Mouse (Mus musculus) heart, embryonic 15.5 days (tissue): ENCODE results near the gene Ppp1r16b. TPM values are rescaled to one million over a fixed set of nuclear protein-coding genes. Genes with fewer than 3 reads are reported as not detected.
A peak's percentile ranks its signal among the peaks of the same experiment; 100 is the strongest.

Experiments
- ATAC-seq: fragments of 200-750 bp; cut with Nextera tagmentation; replicated peaks from 2 replicates; pipeline ENCODE4 v1.8.0; 2017; ENCODE audit warnings: low read depth, moderate TSS enrichment; ENCODE audit not compliant: insufficient number of reproducible peaks, insufficient read depth, low FRiP score
- H3K27ac ChIP-seq: fragments of 300-500 bp; sonication (generic); 2 replicates; pipeline ENCODE4 v1.5.1; 2015; ENCODE audit warnings: mild to moderate bottlenecking, inconsistent platforms
- H3K27me3 ChIP-seq: fragments of 300-500 bp; sonication (generic); 2 replicates; pipeline ENCODE4 v1.6.1; 2015; ENCODE audit warnings: inconsistent platforms
- H3K36me3 ChIP-seq: fragments of 300-500 bp; sonication (generic); 2 replicates; pipeline ENCODE4 v1.6.1; 2015; ENCODE audit warnings: mild to moderate bottlenecking, inconsistent platforms
- H3K4me1 ChIP-seq: fragments of 300-500 bp; sonication (generic); replicated peaks from 2 replicates; pipeline ENCODE4 v1.6.1; 2015; ENCODE audit warnings: inconsistent platforms
- H3K4me2 ChIP-seq: fragments of 300-500 bp; sonication (generic); 2 replicates; pipeline ENCODE4 v1.6.1; 2015; ENCODE audit warnings: inconsistent platforms, mild to moderate bottlenecking, moderate library complexity
- H3K4me3 ChIP-seq: fragments of 300-500 bp; sonication (generic); 2 replicates; pipeline ENCODE4 v1.5.1; 2015; ENCODE audit warnings: mild to moderate bottlenecking, inconsistent platforms
- H3K9ac ChIP-seq: fragments of 300-500 bp; sonication (generic); 2 replicates; pipeline ENCODE4 v1.6.1; 2015; ENCODE audit warnings: mild to moderate bottlenecking, inconsistent platforms
- H3K9me3 ChIP-seq: fragments of 300-500 bp; sonication (generic); replicated peaks from 2 replicates; pipeline ENCODE4 v1.6.1; 2016; ENCODE audit warnings: inconsistent platforms
- WGBS: fragments of 180-500 bp; shearing (Covaris S2); methylation state at CpG from one replicate; pipeline ENCODE4 v1.1.7; 2015; ENCODE audit warnings: mixed read lengths; 5-methylcytosine and 5-hydroxymethylcytosine counted together
- polyA plus RNA-seq: library from polyadenylated mRNA; unstranded; fragments of >200 nt; fragmentation: Nextera tagmentation; extraction: Ambion mirVana; gene quantifications from 2 replicates; pipeline ENCODE4 v1.2.1, GENCODE M21; 2015

The Ppp1r16b gene
- polyA plus RNA-seq, 1 experiment from 2014 or later = 5.2 TPM

GRCm38 (mm10) chr2:158741011-158741501 is 75.9 kb downstream of the Ppp1r16b start:
- Histone ChIP-seq H3K9ac (no peak overlapping the region), H3K27ac (no peak overlapping the region), H3K4me3 (no peak overlapping the region), H3K36me3 (no peaks in the 10 kb centered on the region), H3K4me1 (peaks cover 4% of the 10 kb centered on the region), H3K4me2 (no peak overlapping the region), H3K9me3 (no peaks in the 10 kb centered on the region), H3K27me3 (no peaks in the 10 kb centered on the region)
- WGBS = 55% methylated on average over 9 of the region's 9 CpGs
- no peak for ATAC-seq

GRCm38 (mm10) chr2:158742431-158742830 is 77.2 kb downstream of the Ppp1r16b start:
- no peak for ATAC-seq
- no peak overlapping the region for H3K27ac ChIP-seq
- 69% methylated on average over 5 of the region's 5 CpGs for WGBS
- no peaks in the 10 kb centered on the region for H3K9me3 ChIP-seq
- no peak overlapping the region for H3K4me3 ChIP-seq
- H3K9ac ChIP-seq = no peak overlapping the region
- H3K36me3 ChIP-seq = no peaks in the 10 kb centered on the region
- H3K4me1 ChIP-seq = peaks cover 8% of the 10 kb centered on the region
- no peak overlapping the region for H3K4me2 ChIP-seq
- no peaks in the 10 kb centered on the region for H3K27me3 ChIP-seq

- Histone ChIP-seq H3K27ac (no peak overlapping the region), H3K27me3 (no peaks in the 10 kb centered on the region), H3K4me3 (no peak overlapping the region), H3K4me2 (no peak overlapping the region), H3K9me3 (no peaks in the 10 kb centered on the region), H3K36me3 (no peaks in the 10 kb centered on the region), H3K9ac (no peak overlapping the region), H3K4me1 (peaks cover 8% of the 10 kb centered on the region)
- 88% methylated on average over 11 of the region's 11 CpGs for WGBS
- ATAC-seq = no peak
Measured at GRCm38 (mm10) chr2:158743518-158744141, 78.4 kb downstream of the Ppp1r16b start.

GRCm38 (mm10) chr2:158745049-158745482 is 79.9 kb downstream of the Ppp1r16b start:
- Histone ChIP-seq H3K4me1 (peaks cover 8% of the 10 kb centered on the region), H3K9me3 (no peaks in the 10 kb centered on the region), H3K4me2 (no peak overlapping the region), H3K36me3 (no peaks in the 10 kb centered on the region), H3K27me3 (no peaks in the 10 kb centered on the region), H3K4me3 (no peak overlapping the region), H3K9ac (no peak overlapping the region), H3K27ac (no peak overlapping the region)
- no peak; the same call in 1 of the 2 replicates for ATAC-seq
- WGBS = 24% methylated on average over 2 of the region's 2 CpGs

- Histone ChIP-seq H3K9ac (no peak overlapping the region), H3K36me3 (no peaks in the 10 kb centered on the region), H3K27me3 (no peaks in the 10 kb centered on the region), H3K4me3 (no peak overlapping the region), H3K9me3 (no peaks in the 10 kb centered on the region), H3K4me1 (peaks cover 8% of the 10 kb centered on the region), H3K4me2 (peak overlapping the region; percentile 27), H3K27ac (no peak overlapping the region)
- ATAC-seq = no peak
- WGBS = 45% methylated on average over 11 of the region's 11 CpGs
Measured at GRCm38 (mm10) chr2:158746164-158746563, 81.0 kb downstream of the Ppp1r16b start.

GRCm38 (mm10) chr2:158749366-158749765 is 84.2 kb downstream of the Ppp1r16b start:
- H3K36me3 ChIP-seq = no peaks in the 10 kb centered on the region
- H3K4me2 ChIP-seq = no peak overlapping the region
- H3K9ac ChIP-seq = no peak overlapping the region
- no peaks in the 10 kb centered on the region for H3K27me3 ChIP-seq
- H3K27ac ChIP-seq = no peak overlapping the region
- H3K9me3 ChIP-seq = no peaks in the 10 kb centered on the region
- no peak for ATAC-seq
- H3K4me1 ChIP-seq = peaks cover 8% of the 10 kb centered on the region
- WGBS = 85% methylated on average over 9 of the region's 9 CpGs
- no peak overlapping the region for H3K4me3 ChIP-seq

GRCm38 (mm10) chr2:158760231-158760630 is 95.0 kb downstream of the Ppp1r16b start:
- Histone ChIP-seq H3K4me3 (no peak overlapping the region), H3K27ac (no peak overlapping the region), H3K27me3 (no peaks in the 10 kb centered on the region), H3K9ac (no peak overlapping the region), H3K9me3 (no peaks in the 10 kb centered on the region), H3K4me2 (no peak overlapping the region), H3K4me1 (no peaks in the 10 kb centered on the region), H3K36me3 (no peaks in the 10 kb centered on the region)
- ATAC-seq = no peak
- WGBS = 55% methylated on average over 2 of the region's 2 CpGs

GRCm38 (mm10) chr2:158762339-158762738 is 97.1 kb downstream of the Ppp1r16b start:
- no peak for ATAC-seq
- H3K4me3 ChIP-seq = no peak overlapping the region
- H3K9me3 ChIP-seq = no peaks in the 10 kb centered on the region
- no peak overlapping the region for H3K4me2 ChIP-seq
- H3K36me3 ChIP-seq = no peaks in the 10 kb centered on the region
- 80% methylated on average over 5 of the region's 5 CpGs for WGBS
- H3K27ac ChIP-seq = no peak overlapping the region
- H3K4me1 ChIP-seq = peaks cover 2% of the 10 kb centered on the region
- H3K9ac ChIP-seq = no peak overlapping the region
- H3K27me3 ChIP-seq = no peaks in the 10 kb centered on the region

GRCm38 (mm10) chr2:158767742-158768339 is 102.6 kb downstream of the Ppp1r16b start, which contains the start of gene Fam83d:
Gene Fam83d, plus strand, starts transcription at chr2:158768093.
- H3K4me1 ChIP-seq = peaks cover 47% of the 10 kb centered on the region
- no peaks in the 10 kb centered on the region for H3K27me3 ChIP-seq
- peak within 1 kb of the TSS; percentile 85 for H3K27ac ChIP-seq
- peak within 1 kb of the TSS; percentile 98 for H3K4me2 ChIP-seq
- no peaks in the 10 kb centered on the region for H3K36me3 ChIP-seq
- no peaks in the 10 kb centered on the region for H3K9me3 ChIP-seq
- ATAC-seq = peak; percentile 96
- peak within 1 kb of the TSS; percentile 74 for H3K9ac ChIP-seq
- under 1% methylated on average over 48 of the region's 48 CpGs for WGBS
- peak within 1 kb of the TSS; percentile 85 for H3K4me3 ChIP-seq

- Histone ChIP-seq H3K36me3 (no peaks in the 10 kb centered on the region), H3K27me3 (no peaks in the 10 kb centered on the region), H3K4me1 (peaks cover 49% of the 10 kb centered on the region), H3K27ac (peak overlapping the region; percentile 85), H3K9me3 (no peaks in the 10 kb centered on the region), H3K4me2 (peak overlapping the region; percentile 98), H3K9ac (peak overlapping the region; percentile 74), H3K4me3 (peak overlapping the region; percentile 85)
- WGBS = under 1% methylated on average over 37 of the region's 37 CpGs
- peak; percentile 29; the same call in 1 of the 2 replicates for ATAC-seq
Measured at GRCm38 (mm10) chr2:158768350-158768749, 103.2 kb downstream of the Ppp1r16b start.

GRCm38 (mm10) chr2:158768771-158769170 is 103.6 kb downstream of the Ppp1r16b start:
- ATAC-seq = no peak
- Histone ChIP-seq H3K9me3 (no peaks in the 10 kb centered on the region), H3K4me3 (peak overlapping the region; percentile 85), H3K27me3 (no peaks in the 10 kb centered on the region), H3K4me2 (peak overlapping the region; percentile 98), H3K27ac (peak overlapping the region; percentile 85), H3K4me1 (peaks cover 49% of the 10 kb centered on the region), H3K9ac (peak overlapping the region; percentile 74), H3K36me3 (no peaks in the 10 kb centered on the region)
- WGBS = 2% methylated on average over 5 of the region's 5 CpGs
